Mouse (Mus musculus) lung, postnatal 0 days (tissue): ENCODE data around the gene Fbxl5. TPM values are rescaled to one million over a fixed set of nuclear protein-coding genes. Genes with fewer than 3 reads are reported as not detected.

Source experiments
- ATAC-seq: fragments of 200-750 bp; cut with Nextera tagmentation; 2 replicates; pipeline ENCODE4 v1.8.0; 2017; ENCODE audit warnings: moderate library complexity
- DNase-seq: peaks from one replicate; pipeline ENCODE4 v3.0.0-alpha.2; 2016; ENCODE audit warnings: low spot score
- H3K27ac ChIP-seq: fragments of 300-500 bp; sonication (generic); 2 replicates; pipeline ENCODE4 v1.5.1; 2014; ENCODE audit warnings: antibody characterized with exemption, mild to moderate bottlenecking, low read length, mixed read lengths
- H3K27me3 ChIP-seq: fragments of 300-500 bp; sonication (generic); replicated peaks from 2 replicates; pipeline ENCODE4 v1.6.1; 2014; ENCODE audit warnings: low read length, mixed read lengths; ENCODE audit not compliant: insufficient read depth
- H3K36me3 ChIP-seq: fragments of 300-500 bp; sonication (generic); 2 replicates; pipeline ENCODE4 v1.6.1; 2014; ENCODE audit warnings: low read length, mixed read lengths; ENCODE audit not compliant: insufficient read depth
- H3K4me1 ChIP-seq: fragments of 300-500 bp; sonication (generic); 2 replicates; pipeline ENCODE4 v1.6.1; 2014; ENCODE audit warnings: antibody characterized with exemption, low read depth, low read length, mixed read lengths; ENCODE audit not compliant: insufficient read depth
- H3K4me2 ChIP-seq: fragments of 300-500 bp; sonication (generic); replicated peaks from 2 replicates; pipeline ENCODE4 v1.6.1; 2014; ENCODE audit warnings: low read depth, mild to moderate bottlenecking, low read length, moderate library complexity, mixed read lengths
- H3K4me3 ChIP-seq: fragments of 300-500 bp; sonication (generic); 2 replicates; pipeline ENCODE4 v1.5.1; 2014; ENCODE audit warnings: low read depth, low read length
- H3K9ac ChIP-seq: fragments of 300-500 bp; sonication (generic); replicated peaks from 2 replicates; pipeline ENCODE4 v1.6.1; 2014; ENCODE audit warnings: low read depth, mild to moderate bottlenecking
- H3K9me3 ChIP-seq: fragments of 300-500 bp; sonication (generic); 2 replicates; pipeline ENCODE4 v1.6.1; 2016; ENCODE audit warnings: low read length, mixed read lengths
- CTCF ChIP-seq: IDR thresholded peaks from 2 replicates; pipeline ENCODE4 v1.5.1; 2016; ENCODE audit warnings: antibody characterized with exemption, mild to moderate bottlenecking
- EP300 ChIP-seq: IDR thresholded peaks from 2 replicates; pipeline ENCODE4 v1.6.1; 2016; ENCODE audit warnings: antibody characterized with exemption, mild to moderate bottlenecking, control low read depth
- WGBS: fragments of 180-500 bp; shearing (Covaris S2); extraction: QIAGEN DNeasy Blood & Tissue Kit; methylation state at CpG from one replicate; pipeline ENCODE4 v1.1.7; 2014; 5-methylcytosine and 5-hydroxymethylcytosine counted together
- polyA plus RNA-seq: library from polyadenylated mRNA; unstranded; fragments of >200 nt; fragmentation: Nextera tagmentation; extraction: Ambion mirVana; gene quantifications from 2 replicates; pipeline ENCODE4 v1.2.1, GENCODE M21; 2015

The Fbxl5 gene
- polyA plus RNA-seq, 1 experiment from 2014 or later, result 73.0 TPM

DNA sequence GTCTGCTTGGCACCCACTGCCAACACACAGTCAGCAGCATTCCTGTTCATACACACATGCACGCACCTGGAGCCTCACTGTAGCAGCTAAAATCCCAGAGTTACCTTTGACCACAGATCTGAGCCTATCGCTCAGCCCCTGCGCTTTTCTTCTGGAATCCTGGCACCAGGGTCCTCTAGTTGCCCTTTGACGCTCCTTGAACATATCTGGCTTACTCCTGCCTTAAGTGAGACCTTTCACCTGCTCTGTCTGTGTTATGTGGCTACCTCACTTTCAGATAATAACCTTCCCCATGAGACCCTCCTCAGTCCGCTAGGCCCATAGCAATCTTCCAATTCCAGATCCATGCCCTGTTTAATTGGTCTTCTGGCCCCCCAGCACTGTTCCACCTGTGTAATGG, 38.7 kb upstream of the Fbxl5 start:
- Histone ChIP-seq H3K36me3 (no peaks in the 10 kb centered on the region), H3K9me3 (no peaks in the 10 kb centered on the region), H3K27ac (no peak overlapping the region), H3K4me1 (peaks cover 4% of the 10 kb centered on the region; the same call in 1 of the 2 replicates), H3K9ac (no peak overlapping the region), H3K4me3 (no peak overlapping the region), H3K27me3 (no peaks in the 10 kb centered on the region), H3K4me2 (no peak overlapping the region)
- ATAC-seq (no peak), DNase-seq (no peak)
- 97% methylated on average over 5 of the region's 5 CpGs for WGBS
- TF ChIP-seq EP300 (no peak), CTCF (no peak)

DNA sequence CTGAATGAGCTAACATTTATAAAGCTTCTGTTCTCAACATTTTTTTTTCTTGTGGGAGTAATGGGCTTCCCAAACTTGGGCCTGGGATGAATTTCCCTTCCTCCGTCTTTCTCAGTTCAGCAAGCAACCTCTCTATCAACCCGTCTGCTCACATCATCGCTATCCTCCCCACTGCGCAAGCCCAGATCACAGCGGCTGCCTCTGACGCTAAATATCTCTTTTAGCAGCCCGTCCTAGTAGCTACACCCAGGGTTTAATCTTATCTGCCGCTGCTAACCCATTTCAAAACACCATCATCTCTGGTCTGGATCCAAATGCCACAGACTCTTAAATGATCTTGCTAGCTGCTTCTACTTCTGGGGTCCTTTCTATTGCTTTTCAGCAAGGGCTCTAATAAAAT, 38.2 kb upstream of the Fbxl5 start:
- H3K9me3 ChIP-seq, result no peaks in the 10 kb centered on the region
- no peak overlapping the region for H3K27ac ChIP-seq
- no peak overlapping the region for H3K4me2 ChIP-seq
- TF ChIP-seq CTCF (no peak), EP300 (no peak)
- no peak overlapping the region for H3K4me3 ChIP-seq
- no peak for DNase-seq
- no peak overlapping the region for H3K9ac ChIP-seq
- H3K36me3 ChIP-seq, result no peaks in the 10 kb centered on the region
- peaks cover 9% of the 10 kb centered on the region; the same call in 1 of the 2 replicates for H3K4me1 ChIP-seq
- 77% methylated on average over 8 of the region's 8 CpGs for WGBS
- no peaks in the 10 kb centered on the region for H3K27me3 ChIP-seq
- no peak for ATAC-seq

DNA sequence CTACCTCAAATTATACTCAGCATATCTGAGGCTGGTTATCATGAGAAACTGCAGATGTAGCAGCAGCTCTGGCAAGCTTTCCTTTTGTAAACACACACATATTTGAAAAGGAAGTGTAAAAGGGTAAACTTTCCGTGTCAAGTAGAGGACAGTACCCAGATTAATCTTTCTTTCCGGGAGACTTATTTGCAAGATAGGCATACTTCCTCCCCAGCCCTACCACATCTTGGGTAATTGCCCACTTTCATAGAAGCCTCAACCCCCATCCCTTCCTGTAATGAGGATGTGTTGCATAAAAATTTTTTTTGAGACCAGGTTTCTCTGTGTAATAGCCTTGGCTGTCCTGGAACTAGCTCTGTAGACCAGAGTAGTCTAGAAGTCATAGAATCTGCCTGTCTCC, 34.3 kb upstream of the Fbxl5 start:
- Histone ChIP-seq H3K36me3 (no peaks in the 10 kb centered on the region), H3K4me3 (no peak overlapping the region), H3K9ac (no peak overlapping the region), H3K27ac (0 out of 2 replicates have a peak overlapping the region, but pooled peaks have one; percentile 9), H3K4me1 (peaks cover 6% of the 10 kb centered on the region; the same call in 1 of the 2 replicates), H3K27me3 (no peaks in the 10 kb centered on the region), H3K9me3 (no peaks in the 10 kb centered on the region), H3K4me2 (no peak overlapping the region)
- DNase-seq (peak; percentile 79), ATAC-seq (peak; percentile 90)
- WGBS, result 8% methylated on average over 2 of the region's 2 CpGs
- TF ChIP-seq CTCF, result no peak
- TF ChIP-seq EP300, result peak; percentile 98

DNA sequence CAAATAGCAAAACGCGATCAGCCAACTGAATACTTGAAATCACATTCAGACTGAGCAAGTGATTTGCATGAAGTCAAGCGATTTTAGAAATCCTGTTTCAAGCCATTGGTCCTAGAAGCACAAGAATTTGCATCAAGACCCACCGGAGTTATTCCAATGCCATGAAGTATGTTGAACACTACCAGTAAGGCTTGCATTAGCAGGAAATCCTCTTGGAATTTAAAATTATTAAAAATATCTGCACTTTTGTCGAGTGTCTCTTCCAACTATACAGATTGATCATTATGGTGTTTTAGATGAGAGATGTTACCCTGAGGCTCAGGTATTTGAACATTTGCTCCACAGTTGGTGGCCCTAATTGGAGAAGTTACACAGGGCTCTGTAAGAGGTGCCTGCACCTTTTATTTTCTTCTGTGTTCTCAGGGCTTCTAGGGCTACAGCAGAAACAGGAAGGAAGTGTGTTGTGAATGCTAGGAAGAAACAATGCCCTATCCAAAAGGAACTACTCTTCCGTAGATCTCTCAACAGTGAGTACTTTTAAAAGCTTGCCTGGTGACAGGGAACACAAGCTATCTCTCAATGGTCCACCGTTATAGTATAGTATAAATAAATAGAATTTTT, 32.5 kb upstream of the Fbxl5 start:
- Histone ChIP-seq H3K4me3 (no peak overlapping the region), H3K9ac (no peak overlapping the region), H3K27ac (peak overlapping the region; percentile 63; the same call in 1 of the 2 replicates), H3K36me3 (no peaks in the 10 kb centered on the region), H3K9me3 (no peaks in the 10 kb centered on the region), H3K4me2 (no peak overlapping the region), H3K27me3 (no peaks in the 10 kb centered on the region), H3K4me1 (peaks cover 6% of the 10 kb centered on the region; the same call in 1 of the 2 replicates)
- no peak for TF ChIP-seq CTCF
- peak; percentile 88 for TF ChIP-seq EP300
- 62% methylated on average over 7 of the region's 7 CpGs for WGBS
- peak; percentile 54 for DNase-seq
- peak; percentile 45 for ATAC-seq

DNA sequence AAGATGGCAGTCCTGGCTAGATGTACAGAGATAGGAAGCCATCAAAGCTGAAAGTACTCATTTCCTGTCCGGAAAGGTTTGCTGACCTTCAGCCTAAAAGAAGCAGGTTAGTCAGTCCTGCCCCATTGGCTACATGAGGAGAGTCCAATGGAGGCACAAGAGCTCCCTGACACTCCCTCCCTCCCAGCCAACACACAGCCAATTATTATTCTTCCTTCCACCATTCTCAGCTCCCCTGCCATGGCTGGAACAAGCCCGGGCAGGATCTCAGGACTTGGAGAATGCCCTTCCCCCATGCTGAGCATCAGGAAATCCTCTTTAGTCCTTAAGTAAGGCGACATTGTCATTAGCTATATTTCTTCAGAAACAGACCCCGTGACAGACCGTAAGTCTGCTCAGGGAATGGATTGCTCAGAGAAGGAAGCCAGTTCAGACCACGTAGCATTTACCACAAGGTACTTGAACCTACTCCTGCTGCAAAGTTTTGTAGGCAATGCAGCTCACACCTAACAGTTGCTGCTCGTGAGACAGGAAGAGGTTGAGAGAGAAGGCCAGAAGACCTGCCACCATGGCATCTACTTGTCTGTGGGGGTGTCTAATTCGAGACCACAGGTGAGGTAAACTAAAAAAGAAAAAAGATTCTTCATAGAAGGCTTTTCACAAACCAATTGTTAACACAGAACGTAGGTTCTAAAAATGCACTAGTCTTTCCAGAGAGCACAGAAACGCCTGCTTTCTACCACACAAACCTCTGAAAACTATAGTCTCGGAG, 31.8 kb upstream of the Fbxl5 start:
- peaks cover 6% of the 10 kb centered on the region; the same call in 1 of the 2 replicates for H3K4me1 ChIP-seq
- peak; percentile 37 for DNase-seq
- H3K36me3 ChIP-seq, result no peaks in the 10 kb centered on the region
- peak; percentile 66 for ATAC-seq
- no peak for TF ChIP-seq CTCF
- peak; percentile 46; the same call in 1 of the 2 replicates for TF ChIP-seq EP300
- H3K27ac ChIP-seq, result peak overlapping the region; percentile 63
- H3K4me2 ChIP-seq, result no peak overlapping the region
- 62% methylated on average over 11 of the region's 11 CpGs for WGBS
- no peak overlapping the region for H3K4me3 ChIP-seq
- no peak overlapping the region for H3K9ac ChIP-seq
- H3K9me3 ChIP-seq, result no peaks in the 10 kb centered on the region
- H3K27me3 ChIP-seq, result no peaks in the 10 kb centered on the region

- no peaks in the 10 kb centered on the region for H3K36me3 ChIP-seq
- H3K4me2 ChIP-seq, result no peak overlapping the region
- H3K9me3 ChIP-seq, result no peaks in the 10 kb centered on the region
- TF ChIP-seq EP300 (no peak), CTCF (no peak)
- DNase-seq (no peak), ATAC-seq (no peak)
- no peak overlapping the region for H3K4me3 ChIP-seq
- 87% methylated on average over 3 of the region's 3 CpGs for WGBS
- no peak overlapping the region for H3K27ac ChIP-seq
- H3K9ac ChIP-seq, result no peak overlapping the region
- no peaks in the 10 kb centered on the region for H3K4me1 ChIP-seq
- H3K27me3 ChIP-seq, result no peaks in the 10 kb centered on the region
Observed at GRCm38 (mm10) chr5:43848275-43848674, 26.8 kb upstream of the Fbxl5 start.
